ENCODE assay signal across 8 mouse cellular contexts in genomic region chr2:110210508-110211496, GRCm38 (mm10).
DNase-seq lines count a peak whose midpoint lies in the region; ATAC-seq and TF ChIP-seq lines count a peak whose summit lies in the region.

No protein-coding gene starts in this region.

- DNase-seq in left cerebral cortex, adult 2 months (ENCODE audit: extremely low spot score in 1 of 2, low spot score in 2 of 2): no peak
- DNase-seq in left cerebral cortex, adult 18-20 months (ENCODE audit: low spot score in 2 of 2): no peak
- peak; percentile 16 to 44 for DNase-seq in frontal cortex, postnatal 14 days (ENCODE audit: low spot score in 2 of 2)
- DNase-seq in c-Kit-positive CD71-positive TER-119-positive erythroid progenitor cells, embryonic 14.5 days (ENCODE audit: low spot score): no peak
- no peak for DNase-seq in spleen, postnatal 36 days (ENCODE audit: low spot score in 2 of 2)

- 0 out of 2 replicates have a peak overlapping the region, but pooled peaks have one; percentile 5 for H3K27ac ChIP-seq in left cerebral cortex, adult 2 months
- peak overlapping the region; percentile 56; the same call in 1 of the 2 replicates for H3K27ac ChIP-seq in intestine, embryonic 15.5 days
- H3K27ac ChIP-seq in limb, embryonic 15.5 days: peak overlapping the region; percentile 79

- no peaks in the 10 kb centered on the region for H3K27me3 ChIP-seq in intestine, embryonic 15.5 days (replicated peaks)
- H3K27me3 ChIP-seq in limb, embryonic 15.5 days: no peaks in the 10 kb centered on the region

- no peak overlapping the region for H3K9ac ChIP-seq in intestine, embryonic 15.5 days
- H3K9ac ChIP-seq in limb, embryonic 15.5 days: no peak overlapping the region

- H3K9me3 ChIP-seq in intestine, embryonic 15.5 days: no peaks in the 10 kb centered on the region
- H3K9me3 ChIP-seq in limb, embryonic 15.5 days: no peaks in the 10 kb centered on the region

- ATAC-seq in intestine, embryonic 15.5 days: peak; percentile 82
- peak; percentile 89 for ATAC-seq in limb, embryonic 15.5 days (ENCODE audit: insufficient number of reproducible peaks, low FRiP score, low TSS enrichment, low read depth)
- no peak for ATAC-seq in monocyte, adult 5-6 weeks (replicated peaks; ENCODE audit: insufficient number of reproducible peaks, low FRiP score, low TSS enrichment, poor library complexity, severe bottlenecking)

- intact Hi-C loops in left cerebral cortex, adult 2 months (cut with DNase I): no loop called here

- WGBS in intestine, embryonic 15.5 days: 67% methylated on average over 8 of the region's 8 CpGs
- 51% methylated on average over 8 of the region's 8 CpGs for WGBS in limb, embryonic 15.5 days

- no peak for TF ChIP-seq CTCF in left cerebral cortex, adult 2 months (IDR thresholded peaks at IDR 0.05)

- H3K4me2 ChIP-seq in intestine, embryonic 15.5 days (replicated peaks): no peak overlapping the region
- no peak overlapping the region for H3K4me2 ChIP-seq in limb, embryonic 15.5 days

- H3K4me1 ChIP-seq in intestine, embryonic 15.5 days (replicated peaks): peaks cover 8% of the 10 kb centered on the region
- peaks cover 15% of the 10 kb centered on the region; the same call in 1 of the 2 replicates for H3K4me1 ChIP-seq in limb, embryonic 15.5 days

- H3K36me3 ChIP-seq in intestine, embryonic 15.5 days: no peaks in the 10 kb centered on the region
- H3K36me3 ChIP-seq in limb, embryonic 15.5 days: no peaks in the 10 kb centered on the region

- H3K4me3 ChIP-seq in left cerebral cortex, adult 2 months: no peak overlapping the region
- H3K4me3 ChIP-seq in intestine, embryonic 15.5 days (replicated peaks): no peak overlapping the region
- no peak overlapping the region for H3K4me3 ChIP-seq in limb, embryonic 15.5 days

Comparison
In these comparisons a context has a peak if more than half of its experiments do, and no peak if none do; other contexts are left out.
1. DNase-seq: peak in frontal cortex, postnatal 14 days (2 of 2); none in left cerebral cortex, adult 2 months (0 of 2), left cerebral cortex, adult 18-20 months (0 of 2), c-Kit-positive CD71-positive TER-119-positive erythroid progenitor cells, embryonic 14.5 days (single experiment) and spleen, postnatal 36 days (0 of 2).
2. H3K27ac ChIP-seq: peak in every context shown above with its lines; median percentile 79 in limb, embryonic 15.5 days; 56 in intestine, embryonic 15.5 days; 5 in left cerebral cortex, adult 2 months.